Mouse (Mus musculus) liver, postnatal 0 days (tissue): ENCODE results near the gene Zfp592. TPM values are rescaled to one million over a fixed set of nuclear protein-coding genes. Genes with fewer than 3 reads are reported as not detected.

ENCODE experiments used
- ATAC-seq: fragments of 200-750 bp; cut with Nextera tagmentation; 2 replicates; pipeline ENCODE4 v1.8.0; 2017; ENCODE audit warnings: mild to moderate bottlenecking, moderate library complexity
- DNase-seq: peaks from one replicate; pipeline ENCODE4 v3.0.0-alpha.2; 2016
- H3K27ac ChIP-seq: fragments of 300-500 bp; sonication (generic); 2 replicates; pipeline ENCODE4 v1.5.1; 2014; ENCODE audit warnings: antibody characterized with exemption, moderate library complexity, mild to moderate bottlenecking, low read depth
- H3K27me3 ChIP-seq: fragments of 300-500 bp; sonication (generic); 2 replicates; pipeline ENCODE4 v1.6.1; 2014; ENCODE audit warnings: low read length, control low read depth, mixed read lengths; ENCODE audit not compliant: insufficient read depth
- H3K36me3 ChIP-seq: fragments of 300-500 bp; sonication (generic); replicated peaks from 2 replicates; pipeline ENCODE4 v1.6.1; 2014; ENCODE audit warnings: mild to moderate bottlenecking, control low read depth, low read length, moderate library complexity, mixed read lengths; ENCODE audit not compliant: insufficient read depth
- H3K4me1 ChIP-seq: fragments of 300-500 bp; sonication (generic); 2 replicates; pipeline ENCODE4 v1.6.1; 2014; ENCODE audit warnings: antibody characterized with exemption, mild to moderate bottlenecking, control low read depth; ENCODE audit not compliant: insufficient read depth
- H3K4me2 ChIP-seq: fragments of 300-500 bp; sonication (generic); 2 replicates; pipeline ENCODE4 v1.6.1; 2014; ENCODE audit warnings: low read depth, mild to moderate bottlenecking, low read length, moderate library complexity, mixed read lengths
- H3K4me3 ChIP-seq: fragments of 300-500 bp; sonication (generic); 2 replicates; pipeline ENCODE4 v1.5.1; 2014; ENCODE audit warnings: low read depth, low read length
- H3K9ac ChIP-seq: fragments of 300-500 bp; sonication (generic); replicated peaks from 2 replicates; pipeline ENCODE4 v1.6.1; 2014; ENCODE audit warnings: mild to moderate bottlenecking, moderate library complexity
- H3K9me3 ChIP-seq: fragments of 300-500 bp; sonication (generic); 2 replicates; pipeline ENCODE4 v1.6.1; 2016; ENCODE audit warnings: mild to moderate bottlenecking, control low read depth, low read length, mixed read lengths
- CTCF ChIP-seq: sonication (generic); IDR thresholded peaks from 2 replicates; pipeline ENCODE4 v1.5.1; 2016; ENCODE audit warnings: antibody characterized with exemption, low read depth
- EP300 ChIP-seq: IDR thresholded peaks from 2 replicates; pipeline ENCODE4 v1.6.1; 2016; ENCODE audit warnings: antibody characterized with exemption, low read depth, mild to moderate bottlenecking
- WGBS: fragments of 180-500 bp; shearing (Covaris S2); extraction: QIAGEN DNeasy Blood & Tissue Kit; methylation state at CpG from one replicate; pipeline ENCODE4 v1.1.7; 2014; ENCODE audit not compliant: insufficient replicate concordance; 5-methylcytosine and 5-hydroxymethylcytosine counted together
- polyA plus RNA-seq: library from polyadenylated mRNA; unstranded; fragments of >200 nt; fragmentation: Nextera tagmentation; extraction: Ambion mirVana; gene quantifications from 2 replicates; pipeline ENCODE4 v1.2.1, GENCODE M21; 2015

Zfp592 gene
- polyA plus RNA-seq, 1 experiment from 2014 or later = 4.3 TPM

GRCm38 (mm10) chr7:80992631-80992979 lies 876 bp upstream of the Zfp592 start:
- TF ChIP-seq CTCF (no peak), EP300 (no peak)
- Histone ChIP-seq H3K4me3 (peak overlapping the region; percentile 92), H3K4me2 (peak overlapping the region; percentile 94), H3K27ac (peak overlapping the region; percentile 95), H3K27me3 (no peaks in the 10 kb centered on the region), H3K4me1 (peaks cover 45% of the 10 kb centered on the region), H3K36me3 (no peaks in the 10 kb centered on the region), H3K9me3 (no peaks in the 10 kb centered on the region), H3K9ac (peak overlapping the region; percentile 89)
- 3% methylated on average over 12 of the region's 12 CpGs for WGBS
- ATAC-seq = no peak
- no peak for DNase-seq

GRCm38 (mm10) chr7:80993834-80994662 lies 567 bp downstream of the Zfp592 start:
- H3K36me3 ChIP-seq = no peaks in the 10 kb centered on the region
- ATAC-seq (peak; percentile 73), DNase-seq (peak; percentile 84)
- H3K27me3 ChIP-seq = no peaks in the 10 kb centered on the region
- TF ChIP-seq EP300 (no peak), CTCF (peak; percentile 30; the same call in 1 of the 2 replicates)
- WGBS = 2% methylated on average over 26 of the region's 58 CpGs
- peak overlapping the region; percentile 92 for H3K4me3 ChIP-seq
- H3K4me1 ChIP-seq = peaks cover 46% of the 10 kb centered on the region
- H3K27ac ChIP-seq = peak overlapping the region; percentile 95
- H3K9me3 ChIP-seq = no peaks in the 10 kb centered on the region
- peak overlapping the region; percentile 89 for H3K9ac ChIP-seq
- peak overlapping the region; percentile 94 for H3K4me2 ChIP-seq

GRCm38 (mm10) chr7:80994663-80995005 lies 1.2 kb downstream of the Zfp592 start:
- peak overlapping the region; percentile 89 for H3K9ac ChIP-seq
- TF ChIP-seq EP300 = 0 out of 2 replicates have a peak, but pooled peaks have one; percentile 19
- TF ChIP-seq CTCF = no peak
- DNase-seq = no peak
- no peaks in the 10 kb centered on the region for H3K27me3 ChIP-seq
- no peaks in the 10 kb centered on the region for H3K36me3 ChIP-seq
- H3K9me3 ChIP-seq = no peaks in the 10 kb centered on the region
- no peak for ATAC-seq
- peak overlapping the region; percentile 95 for H3K27ac ChIP-seq
- H3K4me2 ChIP-seq = peak overlapping the region; percentile 94
- peak overlapping the region; percentile 92 for H3K4me3 ChIP-seq
- 5% methylated on average over 6 of the region's 6 CpGs for WGBS
- H3K4me1 ChIP-seq = peaks cover 46% of the 10 kb centered on the region

GRCm38 (mm10) chr7:80995266-80996146 lies 2.0 kb downstream of the Zfp592 start:
- Histone ChIP-seq H3K27me3 (no peaks in the 10 kb centered on the region), H3K4me2 (peak overlapping the region; percentile 94), H3K4me3 (peak overlapping the region; percentile 92), H3K27ac (peak overlapping the region; percentile 95), H3K4me1 (peaks cover 51% of the 10 kb centered on the region), H3K9me3 (no peaks in the 10 kb centered on the region), H3K36me3 (no peaks in the 10 kb centered on the region), H3K9ac (peak overlapping the region; percentile 89)
- DNase-seq (no peak), ATAC-seq (no peak)
- no peak for TF ChIP-seq CTCF
- TF ChIP-seq EP300 = peak; percentile 46; the same call in 1 of the 2 replicates
- WGBS = 18% methylated on average over 3 of the region's 3 CpGs

- peaks cover 56% of the 10 kb centered on the region for H3K4me1 ChIP-seq
- TF ChIP-seq EP300 (no peak), CTCF (no peak)
These were observed 4.3 kb downstream of the Zfp592 start for GRCm38 (mm10) chr7:80997776-80998175.

GRCm38 (mm10) chr7:80999536-80999935 lies 6.1 kb downstream of the Zfp592 start:
- Histone ChIP-seq H3K9ac (no peak overlapping the region), H3K4me3 (no peak overlapping the region), H3K27ac (no peak overlapping the region), H3K9me3 (no peaks in the 10 kb centered on the region), H3K4me1 (peaks cover 73% of the 10 kb centered on the region), H3K36me3 (no peaks in the 10 kb centered on the region), H3K4me2 (no peak overlapping the region), H3K27me3 (no peaks in the 10 kb centered on the region)
- 74% methylated on average over 2 of the region's 2 CpGs for WGBS
- TF ChIP-seq EP300 (no peak), CTCF (no peak)
- ATAC-seq = no peak
- DNase-seq = no peak

More at GRCm38 (mm10) chr7:80997776-80998175, 4.3 kb downstream of the Zfp592 start:
- 32% methylated on average over 6 of the region's 6 CpGs for WGBS
- Histone ChIP-seq H3K9me3 (no peaks in the 10 kb centered on the region), H3K27me3 (no peaks in the 10 kb centered on the region), H3K4me3 (no peak overlapping the region), H3K27ac (peak overlapping the region; percentile 41; the same call in 1 of the 2 replicates), H3K36me3 (no peaks in the 10 kb centered on the region), H3K9ac (no peak overlapping the region; the same call in 1 of the 2 replicates), H3K4me2 (peak overlapping the region; percentile 44)
- ATAC-seq (no peak), DNase-seq (no peak)
